Mouse (Mus musculus): ENCODE results near the gene S100z.

Gene S100z

DNA sequence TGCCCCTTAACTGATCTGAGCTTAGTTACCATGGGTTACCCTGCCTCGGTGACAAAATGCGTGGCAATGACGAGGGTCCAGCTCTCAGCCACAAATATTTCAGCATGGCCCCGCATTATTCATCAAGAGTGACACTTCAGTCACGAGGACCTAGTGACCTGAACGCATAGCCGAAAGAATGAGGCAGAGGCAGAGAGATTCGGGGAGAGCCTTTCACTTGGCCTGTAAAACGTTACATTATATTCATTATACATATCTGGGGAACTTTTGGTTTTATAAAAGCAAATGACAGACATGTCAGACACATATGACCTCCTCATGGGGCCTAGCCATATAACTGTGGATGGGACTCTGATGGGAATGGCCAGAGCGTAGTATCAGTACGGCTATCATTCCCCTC, 33.7 kb downstream of the S100z start, which contains the start of gene Crhbp:
Crhbp (minus strand) TSS at position 101 of the 400 bp plus-strand sequence.
- no peak for DNase-seq (ENCODE audit: low spot score in 2 of 2)

DNA sequence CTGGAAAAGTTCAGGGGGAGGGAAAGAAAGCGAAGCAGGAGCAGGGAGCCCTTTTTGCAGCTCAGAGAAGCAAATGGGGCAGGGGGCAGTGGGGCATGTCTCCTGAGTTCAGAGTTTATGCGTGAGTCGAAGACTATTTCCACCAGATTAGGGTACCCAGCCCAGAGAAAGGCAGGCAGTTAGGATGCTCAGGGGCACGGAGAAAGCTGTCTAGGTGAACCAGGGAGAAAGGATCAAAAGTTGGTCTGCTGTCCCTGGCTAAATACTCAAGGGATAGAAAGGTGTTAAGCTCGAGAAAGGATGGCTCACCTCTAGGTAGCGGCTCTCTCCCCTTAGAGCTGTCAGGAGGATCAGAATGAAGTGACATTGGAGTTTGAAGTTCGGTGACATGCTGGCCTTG, 34.2 kb downstream of the S100z start:
- no peak for DNase-seq (ENCODE audit: low spot score in 2 of 2)

DNA sequence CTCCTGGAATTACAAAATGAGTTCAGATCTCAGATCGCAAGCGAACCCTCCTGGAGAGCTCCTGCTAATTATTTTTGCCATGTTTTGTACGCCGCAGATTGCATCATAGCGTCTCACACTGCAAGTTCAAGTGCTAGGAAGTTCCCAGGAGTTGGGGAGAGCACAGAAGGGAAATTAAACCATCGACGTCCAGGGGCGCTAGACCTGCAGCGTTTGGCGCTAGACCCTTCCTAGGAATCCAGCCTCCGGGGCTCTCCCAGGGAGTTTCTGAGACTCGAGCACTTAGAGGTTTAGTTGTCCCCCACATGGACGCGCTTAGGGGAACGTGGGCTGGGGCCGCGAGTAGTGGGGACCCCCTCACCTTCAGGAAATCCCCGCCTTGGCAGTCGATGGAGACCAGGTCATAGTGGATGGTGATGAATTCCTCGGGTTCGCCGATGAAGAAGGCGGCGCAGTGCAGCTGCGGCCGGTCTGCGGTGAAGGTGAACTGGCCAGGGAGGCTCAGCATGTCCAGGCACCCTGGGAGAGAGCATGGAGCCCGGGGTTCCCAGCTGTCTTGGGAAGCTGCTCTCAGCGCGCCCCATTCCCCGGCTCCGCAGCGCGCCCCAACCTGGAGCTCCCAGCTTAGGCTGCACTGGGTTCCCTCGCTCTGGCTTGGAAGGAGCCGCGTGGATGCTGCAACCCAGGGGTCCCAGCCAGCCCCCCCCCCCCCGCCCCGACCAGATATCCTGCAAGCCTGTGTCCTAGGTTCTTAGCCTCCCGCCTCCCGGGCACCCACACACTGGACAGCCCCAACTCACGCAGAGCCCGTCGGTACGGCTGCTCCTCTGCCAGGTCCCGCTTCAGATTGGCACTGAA, 34.9 kb downstream of the S100z start:
- DNase-seq (ENCODE audit: low spot score in 2 of 2): no peak

DNA sequence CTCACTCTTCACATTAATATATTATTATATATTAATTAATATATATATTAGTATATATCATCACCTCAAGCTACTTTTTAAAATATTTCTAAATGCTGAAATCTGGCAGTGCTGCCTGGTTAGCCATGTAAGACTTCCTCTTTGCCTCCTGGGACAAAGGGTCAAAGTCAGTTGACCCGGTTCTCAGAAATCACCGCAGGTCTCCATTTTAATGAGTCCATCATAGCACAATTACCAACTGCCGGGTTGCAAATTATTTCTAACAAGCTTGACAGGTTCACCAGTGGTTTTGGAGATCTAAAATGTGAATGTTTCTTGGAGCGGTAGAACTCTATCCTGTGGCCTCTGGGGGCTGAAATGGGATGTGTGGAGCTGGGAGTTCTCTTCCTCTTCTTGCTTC, 35.6 kb downstream of the S100z start:
- no peak for DNase-seq (ENCODE audit: low spot score in 2 of 2)

DNA sequence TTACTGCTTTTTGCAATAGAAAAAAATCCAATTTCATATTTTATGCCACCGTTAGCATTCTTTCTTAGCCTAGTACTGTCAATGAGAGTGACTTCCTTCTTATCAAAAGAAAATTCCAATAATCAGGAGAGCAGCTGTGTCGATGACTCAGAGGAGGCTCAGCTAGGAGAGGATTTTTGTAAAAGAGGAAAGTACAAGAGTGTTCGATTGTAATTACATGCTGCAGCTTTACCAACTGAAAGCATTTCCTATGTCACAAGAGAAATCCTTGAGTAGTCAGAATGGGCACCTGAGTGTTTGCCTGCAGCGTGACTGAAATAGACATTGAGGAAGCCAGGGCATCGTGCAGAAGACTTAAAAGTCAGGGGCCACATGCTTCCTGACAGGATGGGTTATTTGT, 39.0 kb downstream of the S100z start:
- no peak for DNase-seq (ENCODE audit: low spot score in 2 of 2)

DNA sequence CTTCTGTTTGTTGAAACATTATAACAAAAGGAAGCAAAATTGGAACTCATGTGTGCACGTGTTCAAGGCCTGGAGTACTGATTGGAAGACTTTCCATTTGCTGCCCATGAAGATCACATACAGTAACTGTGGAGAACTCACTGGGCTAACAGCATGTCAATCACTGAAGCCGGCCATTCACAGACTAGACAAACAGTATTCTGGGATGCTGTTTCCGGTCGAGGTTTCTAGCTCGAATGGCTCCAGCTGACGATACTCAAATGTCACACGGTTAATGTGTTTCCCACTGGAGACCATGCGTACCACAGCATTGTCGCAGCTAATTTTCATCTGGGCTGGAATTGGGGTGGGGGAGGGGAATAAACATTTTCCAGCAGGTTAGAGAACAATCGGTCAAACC, 46.8 kb downstream of the S100z start:
- no peak for DNase-seq (ENCODE audit: low spot score in 2 of 2)

DNA sequence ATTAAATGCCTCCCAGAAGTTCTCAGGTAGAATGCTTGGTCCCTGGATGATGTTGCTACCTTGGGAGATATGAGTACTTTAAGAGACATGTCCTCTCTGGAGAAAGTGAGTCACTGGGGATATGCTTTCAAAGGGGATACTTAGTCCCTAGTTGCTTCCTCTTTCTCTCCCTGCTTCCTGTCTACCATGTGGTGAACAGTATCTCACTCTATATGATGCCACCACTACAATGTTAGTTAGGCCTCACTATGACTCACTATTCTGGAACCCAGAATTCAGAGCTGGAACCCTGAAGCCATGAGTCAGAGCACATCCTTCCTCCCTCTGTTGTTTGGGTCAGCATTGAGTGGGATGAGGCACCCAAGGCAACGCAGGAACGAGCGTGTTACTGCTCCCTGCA, 51.0 kb downstream of the S100z start:
- no peak for DNase-seq (ENCODE audit: low spot score in 2 of 2)

All from thymus, postnatal 10 days (tissue).